Mouse (Mus musculus) urinary bladder, postnatal 4 days (tissue): ENCODE measurements at regions not wholly inside any gene's neighbourhood (a gene's known extent, or its start where the extent isn't known, plus 50 kb on each side); places are given as distances from the start of the nearest gene placed in this dataset.

Source experiments
- DNase-seq, 2 experiments: peaks; one replicate each; pipeline ENCODE4 v3.0.0; 2021 to 2022; ENCODE audit warnings: low spot score in 2 of 2

- peak in 1 of 2 experiments; percentile 61 for DNase-seq
Observed at GRCm38 (mm10) chr14:80247575-80247974, 263.7 kb downstream of the Olfm4 start.

- no peak for DNase-seq
Observed at GRCm38 (mm10) chr14:80249882-80250281, 266.0 kb downstream of the Olfm4 start.

DNA sequence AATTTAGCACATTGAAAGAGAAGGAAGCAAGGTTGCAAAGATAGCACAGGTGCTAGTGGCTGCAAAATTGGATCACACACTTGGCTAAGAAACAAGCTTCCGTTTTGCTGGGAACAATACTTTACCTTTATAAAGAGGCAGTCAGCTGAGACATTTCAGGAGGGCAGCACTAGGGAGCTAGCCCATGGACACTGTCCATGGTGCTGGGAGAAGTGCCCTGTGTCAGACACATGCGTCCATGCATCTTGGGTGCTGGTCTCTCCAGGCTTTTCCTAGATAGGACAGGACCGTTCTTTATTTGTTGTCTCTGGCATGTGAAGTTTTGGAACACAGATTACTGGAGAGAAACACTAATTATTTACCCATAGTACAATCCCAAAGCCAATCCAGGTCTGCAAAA, 273.2 kb downstream of the Olfm4 start:
- no peak for DNase-seq

GRCm38 (mm10) chr14:80263173-80263572, 279.3 kb downstream of the Olfm4 start:
- no peak for DNase-seq

DNA sequence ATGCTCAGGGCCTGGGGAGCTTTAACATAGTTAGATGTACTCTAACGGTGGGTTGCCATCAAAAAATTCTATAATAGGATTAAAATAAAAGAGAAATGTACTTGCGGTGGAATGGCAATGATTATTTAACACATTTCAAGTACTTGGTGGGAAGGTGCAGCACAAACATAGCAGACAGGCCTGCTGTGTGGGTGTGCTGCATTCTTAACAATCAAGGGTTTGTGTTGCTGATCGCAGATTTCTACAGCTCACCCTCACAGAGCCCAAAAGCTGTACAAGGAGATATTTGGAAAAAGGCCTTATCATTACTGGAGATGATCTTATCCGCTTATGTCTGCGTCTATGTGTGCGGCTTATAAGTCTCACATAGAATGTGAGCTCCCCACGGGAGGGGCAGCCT, 281.2 kb downstream of the Olfm4 start:
- no peak for DNase-seq

DNA sequence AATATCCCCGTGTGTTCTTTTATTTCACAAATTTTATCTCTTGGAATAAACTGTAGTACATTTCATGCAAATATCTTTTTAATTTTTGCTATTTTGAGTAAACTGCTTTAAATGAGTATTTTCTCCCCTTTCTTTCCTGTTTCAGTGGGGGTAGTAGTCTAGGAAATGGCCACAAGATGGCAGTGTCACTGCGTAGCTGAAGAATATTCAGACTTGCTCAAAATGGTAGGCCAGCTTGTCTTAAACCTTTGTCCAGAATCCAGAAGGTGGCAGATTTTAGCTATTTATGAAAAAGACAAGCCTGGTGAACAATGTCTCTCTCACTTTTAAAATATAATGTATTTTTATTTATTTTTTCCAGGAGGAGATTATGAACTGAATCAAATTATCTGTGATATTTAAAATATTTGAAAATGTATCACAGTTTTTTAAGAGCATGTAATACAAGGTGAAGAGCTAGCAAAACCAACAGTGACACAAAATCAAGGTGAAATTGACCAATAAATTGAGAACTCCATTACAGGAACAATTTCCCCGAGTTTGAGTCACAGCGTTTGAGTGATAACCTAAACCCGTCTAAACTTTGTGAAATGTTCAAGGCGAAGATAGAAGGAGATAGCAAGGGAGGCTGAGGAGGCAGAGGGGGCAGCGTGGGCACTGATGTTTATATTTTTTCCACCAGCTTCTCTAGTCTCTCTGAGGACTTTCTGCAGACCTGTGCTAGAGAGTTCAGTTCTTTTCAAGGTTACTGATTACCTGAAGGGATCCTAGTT, 285.5 kb downstream of the Olfm4 start:
- DNase-seq: peak in 1 of 2 experiments; percentile 64

GRCm38 (mm10) chr14:80270063-80270462, 286.2 kb downstream of the Olfm4 start:
- no peak for DNase-seq

GRCm38 (mm10) chr14:80280188-80280587, 296.3 kb downstream of the Olfm4 start:
- DNase-seq: no peak

DNA sequence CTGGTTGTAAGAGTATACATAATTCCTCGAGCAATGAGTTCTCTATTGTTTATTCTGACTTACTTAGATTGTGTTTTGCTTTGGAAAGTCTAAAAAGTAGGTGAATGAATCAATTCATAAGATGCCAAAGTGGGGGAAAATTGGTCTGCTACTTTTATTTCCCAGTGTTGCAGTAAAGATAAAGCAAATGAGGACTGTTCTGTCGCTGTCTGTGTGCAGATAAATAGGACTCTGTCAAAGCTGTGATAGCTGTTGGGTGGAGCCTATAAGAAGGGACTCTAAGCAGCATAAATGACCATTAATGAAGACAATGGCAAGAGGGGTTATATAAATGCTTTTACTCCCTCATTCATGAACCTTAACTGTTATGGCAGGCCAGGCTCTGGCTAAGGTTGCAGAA, 299.8 kb downstream of the Olfm4 start:
- DNase-seq: no peak

DNA sequence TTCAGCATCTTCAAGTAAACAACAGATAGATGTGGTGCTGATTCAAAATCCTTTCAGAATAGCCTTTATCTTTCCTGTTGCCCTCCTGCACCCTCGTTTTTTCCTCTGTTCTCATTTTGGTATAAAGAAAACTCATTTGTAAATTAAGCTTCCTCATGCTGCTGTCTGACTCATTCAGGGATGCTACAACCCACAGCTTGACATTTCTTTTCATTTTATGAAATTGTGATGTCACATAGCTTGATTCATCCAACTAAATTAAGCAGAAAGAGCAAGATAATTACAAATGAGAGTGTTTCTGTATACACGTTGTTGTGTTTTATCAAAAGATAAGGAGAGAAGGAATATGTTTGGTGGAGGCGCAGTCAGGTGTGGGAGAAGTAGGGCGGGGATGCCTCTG, 307.5 kb downstream of the Olfm4 start:
- DNase-seq: no peak

DNA sequence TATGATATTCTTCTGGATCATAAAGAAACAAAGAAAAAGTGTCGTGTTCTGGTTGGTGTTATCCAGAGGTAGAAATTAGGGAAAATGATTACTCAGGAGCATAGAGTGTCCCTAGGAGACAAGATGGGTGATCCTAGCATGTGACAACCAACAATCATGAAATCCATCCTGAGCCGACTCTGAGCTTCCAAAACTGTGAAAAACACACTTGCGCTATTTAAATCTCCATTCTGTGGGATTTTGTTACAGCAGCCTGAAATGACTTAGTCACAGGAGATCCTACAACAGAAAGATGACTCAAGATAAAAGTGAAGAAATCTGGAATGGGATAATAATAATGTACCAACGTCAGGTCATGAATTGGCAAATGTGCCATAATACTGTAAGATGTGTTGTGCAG, 309.5 kb downstream of the Olfm4 start:
- DNase-seq: no peak

DNA sequence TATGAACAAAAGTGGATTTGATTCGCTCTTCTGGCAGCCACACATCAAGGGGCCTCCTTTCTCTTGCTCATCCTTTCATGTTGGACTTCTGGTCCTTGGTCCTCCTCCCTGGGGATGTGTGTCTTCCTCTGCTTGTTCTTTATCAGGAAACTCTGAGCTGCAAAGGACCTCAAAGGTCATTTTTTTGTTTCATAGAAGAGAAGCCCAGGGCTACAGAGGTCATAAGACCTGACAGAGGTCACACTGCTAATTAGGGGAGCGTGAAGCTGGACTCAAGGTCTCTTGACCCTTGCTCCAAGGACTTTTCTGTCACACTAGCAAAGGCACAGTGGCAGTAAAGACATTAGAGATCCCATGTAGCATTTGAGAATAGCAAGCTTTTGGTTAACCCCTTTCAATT, 345.8 kb downstream of the Olfm4 start:
- DNase-seq: no peak

- DNase-seq: no peak
Observed at GRCm38 (mm10) chr14:80362024-80362622, 378.2 kb downstream of the Olfm4 start.

DNA sequence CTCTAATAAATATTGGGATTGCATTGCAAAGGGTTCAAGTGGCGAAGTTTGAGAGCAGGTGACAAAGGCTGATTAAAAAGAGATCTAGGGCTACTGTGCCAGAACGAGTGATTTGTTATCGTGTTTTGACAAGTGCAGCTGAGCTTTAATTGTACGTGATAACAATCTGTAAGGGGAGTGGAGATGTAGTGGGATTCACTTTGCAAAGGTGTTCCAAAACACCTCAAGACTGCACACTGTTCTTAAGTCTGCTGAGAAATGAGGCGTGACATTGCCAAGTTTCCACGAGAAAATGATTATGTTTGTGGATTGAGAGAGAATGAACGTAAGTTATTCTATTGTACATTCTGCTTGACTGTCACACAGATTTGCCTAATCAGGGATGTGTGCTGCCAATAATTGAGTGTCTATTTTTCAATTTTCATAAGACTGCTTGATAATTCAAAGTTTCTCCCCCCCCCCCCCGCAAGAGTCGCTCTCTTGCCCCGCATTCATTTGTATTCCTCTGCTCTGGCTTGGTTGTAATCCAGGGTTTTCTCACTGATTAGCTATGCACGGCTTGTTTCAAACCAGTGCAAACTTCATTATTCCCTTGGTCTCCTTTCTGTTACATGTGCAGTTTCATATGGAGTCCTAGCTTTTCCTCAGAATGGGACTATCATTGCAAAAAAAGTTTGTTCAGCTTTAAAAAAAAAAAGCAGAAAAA, 385.7 kb downstream of the Olfm4 start:
- no peak for DNase-seq

DNA sequence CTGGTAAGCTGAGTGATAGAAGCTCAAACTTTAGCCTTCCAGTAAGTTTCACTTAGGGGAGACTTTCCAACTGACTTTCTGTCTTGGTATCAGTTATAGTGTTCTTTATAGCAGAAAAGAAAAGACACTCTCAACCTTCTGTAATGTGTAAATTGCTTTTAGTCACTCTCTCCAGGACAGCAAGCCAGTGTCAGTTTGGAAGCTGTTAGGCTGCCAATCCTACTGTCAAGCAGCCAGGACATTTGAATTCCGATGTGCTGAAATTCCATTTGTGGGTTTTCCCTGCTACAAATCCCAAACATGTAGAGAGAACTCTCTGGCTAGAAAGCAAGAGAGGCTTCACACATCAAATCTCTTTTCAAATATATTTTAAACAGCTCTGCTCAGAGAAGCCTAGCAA, 390.4 kb downstream of the Olfm4 start:
- no peak for DNase-seq

DNA sequence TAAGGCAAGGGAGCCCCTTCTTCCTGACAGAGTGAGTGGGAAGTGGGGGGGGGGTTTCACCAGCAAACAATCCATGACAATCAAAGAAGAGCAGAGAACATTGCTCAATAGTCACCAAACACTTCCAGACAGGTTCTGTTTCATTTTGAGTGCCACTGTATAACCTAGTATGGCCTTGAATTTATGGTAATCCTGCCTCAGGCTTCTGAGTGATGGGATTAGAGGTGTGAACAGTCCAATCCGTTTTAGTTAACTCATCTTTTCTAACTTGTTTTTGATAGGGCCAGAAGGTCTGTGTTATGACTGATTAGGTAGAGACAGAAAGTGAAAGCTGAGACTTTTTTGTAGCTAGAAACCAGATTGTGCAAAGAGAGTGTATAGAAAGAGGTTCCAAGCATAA, 393.2 kb downstream of the Olfm4 start:
- DNase-seq: no peak

DNA sequence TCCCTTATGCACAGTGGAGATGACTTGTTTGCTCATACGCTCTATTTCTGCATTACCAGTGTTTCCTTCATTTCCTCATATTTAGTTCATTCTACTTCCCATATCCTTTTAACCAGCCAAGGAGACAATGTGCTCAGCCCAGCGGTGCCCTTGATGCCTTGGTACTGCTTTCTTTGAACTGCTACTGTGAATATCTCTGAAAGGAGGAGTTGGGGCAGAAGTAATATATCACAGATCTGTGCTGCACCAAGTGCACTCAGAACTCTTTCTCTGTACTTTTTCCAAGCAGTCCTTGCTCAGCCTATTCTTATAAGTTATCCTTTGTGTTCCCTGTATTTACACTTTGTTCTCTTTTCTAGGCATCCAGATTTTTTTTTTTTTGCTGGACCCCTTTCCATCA, 407.5 kb downstream of the Olfm4 start:
- no peak for DNase-seq

DNA sequence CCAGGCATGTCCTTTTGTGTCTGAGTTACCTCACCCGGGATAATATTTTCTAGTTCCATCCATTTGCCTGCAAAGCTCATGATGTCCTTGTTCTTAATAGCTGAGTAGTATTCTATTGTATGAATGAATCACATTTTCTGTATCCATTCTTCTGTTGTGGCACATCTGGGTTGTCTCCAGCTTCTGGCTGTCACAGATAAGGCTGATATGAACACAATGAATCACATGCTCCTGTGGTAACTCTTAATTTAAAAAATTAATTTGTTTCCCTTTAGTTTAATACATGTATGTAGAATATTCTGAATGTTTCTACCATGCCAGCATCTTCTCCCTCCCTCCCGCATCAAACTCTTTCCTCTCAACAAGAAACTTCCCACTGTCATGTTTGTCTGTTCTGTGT, 424.4 kb downstream of the Olfm4 start:
- no peak for DNase-seq

GRCm38 (mm10) chr14:80418810-80419325, 435.0 kb downstream of the Olfm4 start:
- DNase-seq: no peak

DNA sequence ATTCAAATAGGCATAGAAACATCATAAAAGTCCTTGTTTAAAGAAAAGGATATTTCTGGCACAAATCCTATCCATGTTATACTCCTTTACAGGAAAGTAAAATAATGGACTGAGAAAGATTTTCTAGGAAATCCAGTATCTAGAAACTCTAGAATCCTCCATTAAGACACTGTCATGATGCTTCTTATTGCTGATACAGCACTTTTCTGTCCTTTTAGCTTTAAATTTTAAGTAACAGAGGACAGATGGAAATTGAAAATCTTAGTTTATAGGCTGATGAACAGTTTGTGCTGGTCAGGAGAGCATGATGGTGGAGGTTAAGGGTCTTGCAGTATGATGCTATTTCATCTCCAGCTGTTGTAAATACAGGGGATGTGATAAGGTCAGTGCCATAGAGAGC, 459.9 kb downstream of the Olfm4 start:
- DNase-seq: no peak

GRCm38 (mm10) chr14:80471470-80471869, 487.6 kb downstream of the Olfm4 start:
- no peak for DNase-seq

DNA sequence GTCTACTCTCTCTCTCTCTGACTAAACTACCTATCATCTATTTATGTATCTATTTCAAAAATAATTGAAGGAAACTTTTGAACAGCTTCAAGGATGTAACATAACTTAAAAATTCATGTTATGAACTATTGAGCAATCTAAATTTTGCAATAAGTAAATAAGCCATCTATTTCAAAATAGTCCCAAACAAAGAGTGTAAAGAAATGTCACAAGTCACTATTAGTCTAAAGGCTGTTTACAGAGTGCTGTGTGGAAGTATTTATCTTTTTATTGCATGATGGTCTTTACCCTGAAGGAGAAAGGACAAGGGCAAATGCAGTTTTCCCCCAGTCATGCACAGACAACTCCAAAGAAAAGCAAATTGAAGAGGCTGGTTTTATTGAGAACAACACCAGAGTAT, 496.0 kb downstream of the Olfm4 start:
- no peak for DNase-seq

DNA sequence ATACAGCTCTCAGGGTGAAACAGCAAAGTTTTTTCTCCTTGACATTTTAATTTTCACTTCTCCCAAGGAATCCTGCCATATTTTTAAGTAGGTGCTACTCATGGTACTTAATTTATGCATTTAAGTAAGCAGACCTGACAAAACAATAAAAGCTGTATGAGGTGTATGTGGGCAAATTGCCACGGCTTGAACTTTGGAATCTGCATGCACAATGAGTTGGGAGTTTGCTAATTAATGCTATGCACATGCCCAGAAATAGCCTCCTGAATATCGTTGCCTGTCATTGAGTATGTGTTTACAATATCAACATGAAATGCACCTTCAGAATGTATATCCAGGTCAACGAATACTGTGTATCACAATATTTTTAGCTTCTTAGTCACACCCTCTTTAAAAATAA, 498.9 kb downstream of the Olfm4 start:
- DNase-seq: no peak
